Mouse (Mus musculus) lung, postnatal 0 days (tissue): ENCODE results near the gene Bco2. TPM values are rescaled to one million over a fixed set of nuclear protein-coding genes. Genes with fewer than 3 reads are reported as not detected.

Experiments used
- ATAC-seq: fragments of 200-750 bp; cut with Nextera tagmentation; 2 replicates; pipeline ENCODE4 v1.8.0; 2017; ENCODE audit warnings: moderate library complexity
- DNase-seq: peaks from one replicate; pipeline ENCODE4 v3.0.0-alpha.2; 2016; ENCODE audit warnings: low spot score
- H3K27ac ChIP-seq: fragments of 300-500 bp; sonication (generic); 2 replicates; pipeline ENCODE4 v1.5.1; 2014; ENCODE audit warnings: antibody characterized with exemption, mild to moderate bottlenecking, low read length, mixed read lengths
- H3K27me3 ChIP-seq: fragments of 300-500 bp; sonication (generic); replicated peaks from 2 replicates; pipeline ENCODE4 v1.6.1; 2014; ENCODE audit warnings: low read length, mixed read lengths; ENCODE audit not compliant: insufficient read depth
- H3K36me3 ChIP-seq: fragments of 300-500 bp; sonication (generic); 2 replicates; pipeline ENCODE4 v1.6.1; 2014; ENCODE audit warnings: low read length, mixed read lengths; ENCODE audit not compliant: insufficient read depth
- H3K4me1 ChIP-seq: fragments of 300-500 bp; sonication (generic); 2 replicates; pipeline ENCODE4 v1.6.1; 2014; ENCODE audit warnings: antibody characterized with exemption, low read depth, low read length, mixed read lengths; ENCODE audit not compliant: insufficient read depth
- H3K4me2 ChIP-seq: fragments of 300-500 bp; sonication (generic); replicated peaks from 2 replicates; pipeline ENCODE4 v1.6.1; 2014; ENCODE audit warnings: low read depth, mild to moderate bottlenecking, low read length, moderate library complexity, mixed read lengths
- H3K4me3 ChIP-seq: fragments of 300-500 bp; sonication (generic); 2 replicates; pipeline ENCODE4 v1.5.1; 2014; ENCODE audit warnings: low read depth, low read length
- H3K9ac ChIP-seq: fragments of 300-500 bp; sonication (generic); replicated peaks from 2 replicates; pipeline ENCODE4 v1.6.1; 2014; ENCODE audit warnings: low read depth, mild to moderate bottlenecking
- H3K9me3 ChIP-seq: fragments of 300-500 bp; sonication (generic); 2 replicates; pipeline ENCODE4 v1.6.1; 2016; ENCODE audit warnings: low read length, mixed read lengths
- CTCF ChIP-seq: IDR thresholded peaks from 2 replicates; pipeline ENCODE4 v1.5.1; 2016; ENCODE audit warnings: antibody characterized with exemption, mild to moderate bottlenecking
- EP300 ChIP-seq: IDR thresholded peaks from 2 replicates; pipeline ENCODE4 v1.6.1; 2016; ENCODE audit warnings: antibody characterized with exemption, mild to moderate bottlenecking, control low read depth
- WGBS: fragments of 180-500 bp; shearing (Covaris S2); extraction: QIAGEN DNeasy Blood & Tissue Kit; methylation state at CpG from one replicate; pipeline ENCODE4 v1.1.7; 2014; 5-methylcytosine and 5-hydroxymethylcytosine counted together
- polyA plus RNA-seq: library from polyadenylated mRNA; unstranded; fragments of >200 nt; fragmentation: Nextera tagmentation; extraction: Ambion mirVana; gene quantifications from 2 replicates; pipeline ENCODE4 v1.2.1, GENCODE M21; 2015

Gene Bco2
- polyA plus RNA-seq, 1 experiment from 2014 or later: 0.19 TPM

DNA sequence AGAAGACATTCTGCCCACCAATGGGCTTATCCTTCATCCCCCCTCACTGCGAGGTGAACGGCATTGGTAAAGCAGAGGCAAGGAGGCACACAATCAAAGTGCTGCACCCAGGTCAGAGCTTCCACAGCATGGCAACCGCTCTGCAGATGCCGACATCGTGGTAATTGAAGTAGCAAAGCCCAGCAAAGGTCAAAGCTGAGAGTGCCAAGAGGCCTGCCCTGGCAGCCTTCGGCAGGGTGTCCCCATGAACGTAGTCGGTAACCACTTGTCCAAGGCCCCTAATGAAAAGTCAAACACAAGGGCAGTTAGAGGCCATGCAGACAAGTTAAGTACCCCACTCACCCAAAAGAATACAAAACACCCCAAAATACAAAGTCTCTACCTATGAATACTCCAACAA, 42.0 kb upstream of the Bco2 start:
- Histone ChIP-seq H3K27me3 (no peaks in the 10 kb centered on the region), H3K4me1 (peaks cover under 1% of the 10 kb centered on the region; the same call in 1 of the 2 replicates), H3K27ac (no peak overlapping the region), H3K4me3 (no peak overlapping the region), H3K9me3 (no peaks in the 10 kb centered on the region), H3K4me2 (no peak overlapping the region), H3K9ac (no peak overlapping the region), H3K36me3 (peaks cover 23% of the 10 kb centered on the region; the same call in 1 of the 2 replicates)
- ATAC-seq (no peak), DNase-seq (no peak)
- no peak for TF ChIP-seq EP300
- no peak for TF ChIP-seq CTCF
- WGBS: 90% methylated on average over 8 of the region's 8 CpGs

DNA sequence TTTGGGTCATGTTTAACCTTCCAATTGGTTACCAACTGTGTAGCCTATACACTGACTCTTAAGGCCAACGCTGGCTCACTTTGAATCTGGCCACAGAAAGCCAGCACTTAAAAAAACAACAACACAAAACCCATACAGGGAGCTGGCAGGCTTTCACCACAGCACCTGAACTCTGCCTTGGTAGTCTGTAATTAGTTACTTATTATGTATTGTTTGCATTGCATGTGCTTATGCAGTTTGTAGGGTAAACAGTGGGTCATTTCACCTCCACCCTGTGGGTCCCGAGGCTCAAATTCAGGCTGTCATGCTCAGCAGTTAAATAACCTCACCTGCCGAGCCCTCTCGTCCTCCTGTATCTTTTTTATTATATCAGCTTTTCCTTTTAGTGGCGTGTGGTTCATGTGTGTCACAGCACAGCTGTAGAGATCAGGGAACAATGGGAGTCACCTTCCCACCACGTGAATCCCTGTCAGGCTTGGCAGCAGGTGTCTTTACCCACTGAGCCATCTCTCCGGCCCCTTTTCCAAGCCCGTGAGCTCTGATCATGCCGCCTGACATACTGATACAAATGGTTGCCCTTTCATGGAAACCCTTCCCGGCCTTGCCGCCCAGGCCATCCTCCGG, 39.9 kb upstream of the Bco2 start:
- Histone ChIP-seq H3K36me3 (peaks cover 23% of the 10 kb centered on the region; the same call in 1 of the 2 replicates), H3K4me3 (no peak overlapping the region), H3K27me3 (no peaks in the 10 kb centered on the region), H3K4me1 (no peaks in the 10 kb centered on the region), H3K9ac (no peak overlapping the region), H3K27ac (no peak overlapping the region), H3K4me2 (no peak overlapping the region), H3K9me3 (no peaks in the 10 kb centered on the region)
- 66% methylated on average over 12 of the region's 12 CpGs for WGBS
- no peak for TF ChIP-seq CTCF
- no peak for TF ChIP-seq EP300
- ATAC-seq: peak; percentile 33
- peak; percentile 14 for DNase-seq

DNA sequence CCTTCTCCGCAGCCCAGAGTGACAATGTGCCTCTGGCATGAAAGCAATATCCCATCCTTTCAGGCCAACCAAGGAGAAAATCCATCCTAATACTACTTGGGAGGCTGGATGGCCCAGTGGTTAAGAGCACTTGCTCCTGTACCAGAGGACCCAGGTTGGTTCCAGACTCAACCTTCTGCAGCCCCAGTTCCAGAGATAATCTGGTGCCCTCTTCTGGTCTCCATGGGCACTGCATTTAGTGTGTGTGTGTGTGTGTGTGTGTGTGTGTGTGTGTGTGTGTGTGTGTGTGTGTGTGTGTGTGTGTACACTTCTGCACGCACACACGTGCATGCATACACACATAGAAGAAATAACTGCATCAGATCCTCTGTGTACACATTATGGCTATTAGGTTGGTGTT, 38.6 kb upstream of the Bco2 start:
- DNase-seq (peak; percentile 24), ATAC-seq (no peak)

DNA sequence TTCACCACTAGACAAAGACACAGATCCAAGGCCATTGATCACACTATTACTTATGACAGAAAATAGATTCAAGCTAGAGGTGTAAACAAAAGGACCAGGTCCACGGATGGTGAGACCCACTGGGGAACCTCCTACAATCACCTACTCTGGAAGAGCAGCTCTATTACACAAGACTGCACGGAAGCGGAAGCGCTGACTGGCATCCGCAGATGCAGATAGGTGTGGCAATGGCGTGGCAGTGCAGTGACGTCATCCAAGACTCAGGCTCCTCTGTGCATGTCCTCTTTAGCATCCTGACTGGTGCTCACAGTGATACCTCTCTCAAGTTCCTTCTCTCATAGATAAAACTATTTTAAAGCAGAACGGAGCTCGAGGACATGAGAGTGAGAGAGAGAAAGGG, 38.0 kb upstream of the Bco2 start:
- no peak overlapping the region for H3K4me2 ChIP-seq
- DNase-seq (peak; percentile 23), ATAC-seq (no peak)
- H3K27ac ChIP-seq: no peak overlapping the region
- WGBS: 84% methylated on average over 9 of the region's 9 CpGs
- H3K27me3 ChIP-seq: no peaks in the 10 kb centered on the region
- H3K4me1 ChIP-seq: no peaks in the 10 kb centered on the region
- H3K9ac ChIP-seq: no peak overlapping the region
- peaks cover 17% of the 10 kb centered on the region; the same call in 1 of the 2 replicates for H3K36me3 ChIP-seq
- no peak overlapping the region for H3K4me3 ChIP-seq
- TF ChIP-seq EP300: no peak
- no peak for TF ChIP-seq CTCF
- H3K9me3 ChIP-seq: no peaks in the 10 kb centered on the region

More for the DNA sequence above, 38.6 kb upstream of the Bco2 start:
- Histone ChIP-seq H3K27me3 (no peaks in the 10 kb centered on the region), H3K27ac (no peak overlapping the region), H3K9me3 (no peaks in the 10 kb centered on the region), H3K4me2 (no peak overlapping the region), H3K4me1 (no peaks in the 10 kb centered on the region), H3K4me3 (no peak overlapping the region), H3K36me3 (peaks cover 23% of the 10 kb centered on the region; the same call in 1 of the 2 replicates), H3K9ac (no peak overlapping the region)
- peak; percentile 70 for TF ChIP-seq CTCF
- TF ChIP-seq EP300: no peak
- 62% methylated on average over 3 of the region's 3 CpGs for WGBS

DNA sequence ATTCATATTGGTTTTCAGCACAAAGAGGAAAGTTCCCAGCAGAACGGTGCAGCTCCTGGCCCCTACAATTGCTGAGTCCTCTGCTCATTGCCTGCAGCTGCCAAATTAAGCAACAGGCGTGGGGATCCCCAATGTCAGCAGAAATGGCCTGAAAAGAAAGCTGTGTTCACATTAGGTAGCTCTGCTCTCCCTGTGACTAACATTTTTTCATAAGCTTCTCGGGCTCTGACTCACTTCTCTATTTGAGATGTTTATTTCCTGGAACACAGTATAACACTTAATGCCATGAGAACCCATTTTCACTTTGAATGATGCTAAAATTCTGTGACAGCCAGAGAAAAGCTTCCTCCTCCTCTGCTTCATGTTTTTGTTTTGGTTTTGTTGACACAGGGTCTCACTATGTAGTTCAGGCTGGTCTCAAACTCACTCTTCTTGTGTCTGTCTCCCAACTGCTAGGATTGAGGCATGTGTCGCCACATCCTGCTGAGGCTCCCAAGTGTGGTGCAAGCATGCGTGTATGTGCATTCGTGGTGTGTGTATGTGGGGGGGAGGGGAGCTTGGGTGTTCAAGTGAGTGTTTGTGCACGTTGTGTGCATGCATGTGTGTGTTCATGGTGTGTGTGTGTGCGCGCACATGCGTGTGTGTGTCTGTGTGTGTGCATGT, 36.0 kb upstream of the Bco2 start:
- Histone ChIP-seq H3K27ac (peak overlapping the region; percentile 47; the same call in 1 of the 2 replicates), H3K9me3 (no peaks in the 10 kb centered on the region), H3K4me3 (no peak overlapping the region), H3K4me1 (no peaks in the 10 kb centered on the region), H3K36me3 (0 out of 2 replicates have a peak, but pooled peaks cover 3% of the 10 kb centered on the region), H3K4me2 (no peak overlapping the region), H3K9ac (no peak overlapping the region), H3K27me3 (no peaks in the 10 kb centered on the region)
- ATAC-seq (peak; percentile 57), DNase-seq (peak; percentile 76)
- WGBS: 65% methylated on average over 10 of the region's 10 CpGs
- TF ChIP-seq CTCF (no peak), EP300 (no peak)

DNA sequence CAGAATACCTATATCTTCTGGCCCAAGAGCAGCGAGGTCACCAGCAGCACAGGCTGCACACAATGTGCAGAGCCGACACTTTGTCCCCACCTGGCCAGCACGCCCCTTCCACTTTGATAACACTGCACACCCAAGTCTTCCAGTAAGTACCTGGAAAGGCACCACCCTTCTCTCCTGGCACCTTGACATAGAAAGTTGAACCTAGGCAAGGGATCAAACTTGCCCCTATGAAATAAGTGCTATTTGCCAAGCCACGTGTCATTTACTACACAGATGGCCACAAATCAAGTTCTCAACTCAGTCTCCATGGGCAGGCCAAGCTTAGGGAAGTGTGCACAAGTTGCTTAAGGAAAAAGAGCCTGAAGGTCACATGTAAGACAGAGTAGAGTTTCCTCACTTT, 32.0 kb upstream of the Bco2 start:
- DNase-seq: no peak
- H3K36me3 ChIP-seq: no peaks in the 10 kb centered on the region
- H3K9ac ChIP-seq: no peak overlapping the region
- no peak overlapping the region for H3K4me2 ChIP-seq
- H3K4me3 ChIP-seq: no peak overlapping the region
- TF ChIP-seq CTCF (no peak), EP300 (no peak)
- WGBS: 45% methylated on average over 4 of the region's 4 CpGs
- no peak overlapping the region for H3K27ac ChIP-seq
- ATAC-seq: no peak
- no peaks in the 10 kb centered on the region for H3K4me1 ChIP-seq
- no peaks in the 10 kb centered on the region for H3K9me3 ChIP-seq
- no peaks in the 10 kb centered on the region for H3K27me3 ChIP-seq
